Mouse (Mus musculus) C2C12 (cell line): Measurements from ENCODE around the gene Tespa1.

ENCODE experiments used
- CTCF ChIP-seq: IDR thresholded peaks from one replicate; pipeline ENCODE4 v1.5.1; 2011; ENCODE audit not compliant: control insufficient read depth, insufficient read depth, insufficient read length
- MYOG ChIP-seq: IDR thresholded peaks from one replicate; pipeline ENCODE4 v1.6.1; 2011; ENCODE audit not compliant: control insufficient read depth, insufficient read length; ENCODE audit errors: extremely low read depth
- USF1 ChIP-seq: IDR thresholded peaks from one replicate; pipeline ENCODE4 v1.6.1; 2011; ENCODE audit warnings: low read depth, mild to moderate bottlenecking, control low read depth, moderate library complexity

DNA sequence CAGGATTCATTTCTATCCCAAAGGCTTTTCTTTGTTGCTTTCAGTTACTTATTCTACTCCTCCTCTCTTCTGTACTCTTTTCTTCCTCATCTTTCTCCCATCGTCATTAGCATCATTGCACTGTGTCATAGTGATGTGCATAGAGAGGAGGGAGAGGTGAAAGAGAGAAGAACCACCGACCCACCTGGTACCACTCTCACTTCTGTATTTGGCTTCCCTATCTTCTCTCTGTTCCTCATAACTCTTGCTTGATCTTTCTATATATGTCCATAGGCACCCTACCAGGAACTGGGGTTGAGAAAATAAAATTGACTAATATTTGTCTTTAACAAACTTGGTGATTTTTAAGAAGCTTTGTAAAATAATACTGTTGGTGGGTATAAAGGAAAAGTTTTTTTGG lies 46.2 kb upstream of the Tespa1 start:
- no peak for TF ChIP-seq USF1
- TF ChIP-seq CTCF = no peak
- TF ChIP-seq MYOG = no peak
